Mouse (Mus musculus) olfactory bulb, adult 2 months (tissue): ENCODE data around the gene Plpp1. TPM values are rescaled to one million over a fixed set of nuclear protein-coding genes. Genes with fewer than 3 reads are reported as not detected.

Experiments used
- H3K27ac ChIP-seq: fragments of 200-500 bp; 2 replicates; pipeline ENCODE4 v1.5.1; 2012; ENCODE audit warnings: low read depth, low read length; ENCODE audit not compliant: insufficient read depth
- H3K4me1 ChIP-seq: fragments of 200-500 bp; 2 replicates; pipeline ENCODE4 v1.6.1; 2012; ENCODE audit warnings: low read length; ENCODE audit not compliant: control insufficient read depth, insufficient read depth
- H3K4me3 ChIP-seq: fragments of 200-500 bp; 2 replicates; pipeline ENCODE4 v1.5.1; 2012; ENCODE audit warnings: mild to moderate bottlenecking, low read depth, low read length, moderate library complexity; ENCODE audit not compliant: insufficient read depth
- CTCF ChIP-seq: fragments of 200-500 bp; IDR thresholded peaks from 2 replicates; pipeline ENCODE4 v1.5.1; 2012; ENCODE audit warnings: low read depth, mild to moderate bottlenecking, low read length, moderate library complexity; ENCODE audit not compliant: insufficient read depth
- POLR2A ChIP-seq: fragments of 200-500 bp; IDR thresholded peaks from 2 replicates; pipeline ENCODE4 v1.6.1; 2012; ENCODE audit warnings: mild to moderate bottlenecking, low read depth, low read length, moderate library complexity; ENCODE audit not compliant: insufficient read depth
- WGBS: fragments of 180-500 bp; shearing (Covaris S2); methylation state at CpG from one replicate; pipeline ENCODE4 v1.1.7; 2018; 5-methylcytosine and 5-hydroxymethylcytosine counted together
- polyA plus RNA-seq: library from polyadenylated mRNA; stranded (reverse); fragments of >200 nt; gene quantifications from 2 replicates; pipeline ENCODE4 v1.2.4, GENCODE M21; 2012; ENCODE audit warnings: low replicate concordance; ENCODE audit not compliant: missing spikeins, insufficient read depth, insufficient read length

The Plpp1 gene
- polyA plus RNA-seq, 1 experiment: not detected

- 97% methylated on average over 6 of the region's 6 CpGs for WGBS
- H3K27ac ChIP-seq: no peak overlapping the region
- H3K4me1 ChIP-seq: peaks cover 3% of the 10 kb centered on the region
- H3K4me3 ChIP-seq: no peak overlapping the region
- no peak for TF ChIP-seq CTCF
- TF ChIP-seq POLR2A: no peak
These were observed 38.1 kb downstream of the Plpp1 start for GRCm38 (mm10) chr13:112838562-112839232.

- WGBS: 86% methylated on average over 16 of the region's 16 CpGs
- H3K27ac ChIP-seq: no peak overlapping the region
- TF ChIP-seq CTCF (no peak), POLR2A (no peak)
- H3K4me1 ChIP-seq: no peaks in the 10 kb centered on the region
- no peak overlapping the region for H3K4me3 ChIP-seq
These were observed 39.9 kb downstream of the Plpp1 start for GRCm38 (mm10) chr13:112840241-112841087.

GRCm38 (mm10) chr13:112845931-112846330, 45.3 kb downstream of the Plpp1 start:
- H3K4me1 ChIP-seq: no peaks in the 10 kb centered on the region
- no peak overlapping the region for H3K27ac ChIP-seq
- no peak overlapping the region for H3K4me3 ChIP-seq
- TF ChIP-seq POLR2A: no peak
- no peak for TF ChIP-seq CTCF
- WGBS: 97% methylated on average over 3 of the region's 3 CpGs

GRCm38 (mm10) chr13:112853710-112854316, 53.2 kb downstream of the Plpp1 start:
- WGBS: 40% methylated on average over 17 of the region's 17 CpGs
- no peak for TF ChIP-seq POLR2A
- TF ChIP-seq CTCF: no peak
- Histone ChIP-seq H3K27ac (no peak overlapping the region), H3K4me1 (peaks cover 4% of the 10 kb centered on the region), H3K4me3 (no peak overlapping the region)

- Histone ChIP-seq H3K4me1 (peaks cover 4% of the 10 kb centered on the region), H3K4me3 (no peak overlapping the region), H3K27ac (no peak overlapping the region)
- 52% methylated on average over 6 of the region's 6 CpGs for WGBS
- TF ChIP-seq POLR2A (no peak), CTCF (no peak)
These were observed 53.8 kb downstream of the Plpp1 start for GRCm38 (mm10) chr13:112854402-112854801.

- 89% methylated on average over 7 of the region's 7 CpGs for WGBS
- TF ChIP-seq POLR2A: no peak
- TF ChIP-seq CTCF: no peak
- Histone ChIP-seq H3K27ac (no peak overlapping the region), H3K4me3 (no peak overlapping the region), H3K4me1 (peaks cover 6% of the 10 kb centered on the region)
These were observed 57.3 kb downstream of the Plpp1 start for GRCm38 (mm10) chr13:112857921-112858320.

- Histone ChIP-seq H3K4me1 (peaks cover 2% of the 10 kb centered on the region; the same call in 1 of the 2 replicates), H3K27ac (no peak overlapping the region), H3K4me3 (no peak overlapping the region)
- TF ChIP-seq POLR2A (no peak), CTCF (no peak)
- WGBS: 91% methylated on average over 21 of the region's 21 CpGs
These were observed 59.1 kb downstream of the Plpp1 start for GRCm38 (mm10) chr13:112859574-112860134.

- 94% methylated on average over 2 of the region's 2 CpGs for WGBS
- no peak overlapping the region for H3K27ac ChIP-seq
- peaks cover 2% of the 10 kb centered on the region; the same call in 1 of the 2 replicates for H3K4me1 ChIP-seq
- no peak overlapping the region for H3K4me3 ChIP-seq
- TF ChIP-seq CTCF (no peak), POLR2A (no peak)
These were observed 59.8 kb downstream of the Plpp1 start for GRCm38 (mm10) chr13:112860370-112860769.
